14 mouse cellular contexts compared by ENCODE assay signal in genomic region chr8:77236701-77237100, GRCm38 (mm10).
DNase-seq lines count a peak whose midpoint lies in the region; ATAC-seq and TF ChIP-seq lines count a peak whose summit lies in the region.
"Had no signal": no experiment of that assay in that cellular context is flagged by ENCODE, and none has a peak within 500 bp of the region (broad histone marks: within the 10 kb centered on the region; RNA-seq: fewer than 3 reads in every experiment).

No protein-coding gene starts in this region.

- H3K9me3 ChIP-seq in lung, embryonic 14.5 days (ENCODE audit: low read depth, low read length): no peaks in the 10 kb centered on the region

- no peak for ATAC-seq in lung, embryonic 14.5 days (ENCODE audit: insufficient read depth)
- ATAC-seq: intestine, embryonic 16.5 days; liver, postnatal 0 days had no signal

- no peak overlapping the region for H3K4me2 ChIP-seq in lung, embryonic 14.5 days

- 0 out of 2 replicates have a peak, but pooled peaks cover 2% of the 10 kb centered on the region for H3K4me1 ChIP-seq in lung, embryonic 14.5 days (ENCODE audit: insufficient read depth)
- H3K4me1 ChIP-seq in lung, adult 2 months (ENCODE audit: control insufficient read depth, insufficient read depth, low read length): peaks cover 7% of the 10 kb centered on the region

- H3K27ac ChIP-seq in lung, embryonic 14.5 days (ENCODE audit: low read depth): no peak overlapping the region
- H3K27ac ChIP-seq: stomach, postnatal 0 days had no signal

- WGBS in lung, embryonic 14.5 days: 50% methylated on average over 1 of the region's 1 CpGs
- 42% methylated on average over 1 of the region's 1 CpGs for WGBS in lung, adult 2 months

- H3K4me3 ChIP-seq in lung, embryonic 14.5 days (ENCODE audit: low read depth, low read length): no peak overlapping the region
- H3K4me3 ChIP-seq in lung, adult 2 months (replicated peaks; ENCODE audit: extremely low read depth, low read depth, low read length): no peak overlapping the region

- no peak for TF ChIP-seq CTCF in lung, embryonic 14.5 days (IDR thresholded peaks at IDR 0.05; ENCODE audit: low read depth)
- TF ChIP-seq CTCF in lung, adult 2 months (IDR thresholded peaks at IDR 0.05; ENCODE audit: insufficient read depth, low read length): no peak

- TF ChIP-seq POLR2A in lung, adult 2 months (IDR thresholded peaks at IDR 0.05; ENCODE audit: borderline replicate concordance, extremely low read depth, low read depth, low read length): no peak

- peak; percentile 48 for DNase-seq in adrenal gland, postnatal 10 days
- no peak for DNase-seq in adrenal gland, adult 8-10 months
- peak; percentile 36 to 55 for DNase-seq in heart, adult 18-20 months
- DNase-seq in heart, postnatal 4 days: no peak
- peak; percentile 53 for DNase-seq in lung, embryonic 14.5 days
- DNase-seq in lung, adult 2 months: no peak
- DNase-seq in thymus, postnatal 10 days (ENCODE audit: low spot score in 2 of 2): no peak
- no peak for DNase-seq in frontal cortex, postnatal 10 days (ENCODE audit: low spot score in 2 of 2)
- DNase-seq: cerebellum, adult 11-12 months; left cerebral cortex, postnatal 4 days; liver, postnatal 0 days; right cerebral cortex, postnatal 4 days had no signal

- no peak overlapping the region for H3K9ac ChIP-seq in lung, embryonic 14.5 days
- H3K9ac ChIP-seq: liver, postnatal 0 days had no signal

- no peaks in the 10 kb centered on the region for H3K36me3 ChIP-seq in lung, embryonic 14.5 days (ENCODE audit: insufficient read depth)

- H3K27me3 ChIP-seq in lung, embryonic 14.5 days (ENCODE audit: insufficient read depth, low read length): no peaks in the 10 kb centered on the region

Comparison
In these comparisons a context has a peak if more than half of its experiments do, and no peak if none do; other contexts are left out.
1. DNase-seq: peak in adrenal gland, postnatal 10 days (single experiment), heart, adult 18-20 months (2 of 2) and lung, embryonic 14.5 days (single experiment); none in adrenal gland, adult 8-10 months (single experiment), heart, postnatal 4 days (single experiment), lung, adult 2 months (single experiment), thymus, postnatal 10 days (0 of 2) and frontal cortex, postnatal 10 days (0 of 2).